Mouse (Mus musculus) retina, adult 2 months (tissue): ENCODE data around the gene Lancl3.

Source experiments
- DNase-seq: peaks from one replicate; pipeline ENCODE4 v3.0.0-alpha.2; 2012; ENCODE audit warnings: low read depth, low spot score

Lancl3 gene

GRCm38 (mm10) chrX:9199761-9200371, at the start of gene Lancl3:
TSS of gene Lancl3 (plus strand) at chrX:9199902.
- no peak for DNase-seq

- no peak for DNase-seq
Observed at GRCm38 (mm10) chrX:9179011-9179410, 20.7 kb upstream of the Lancl3 start.

GRCm38 (mm10) chrX:9181570-9181969, 18.1 kb upstream of the Lancl3 start:
- DNase-seq = no peak

GRCm38 (mm10) chrX:9200380-9200917, 747 bp downstream of the Lancl3 start:
- DNase-seq = no peak

GRCm38 (mm10) chrX:9201954-9202353, 2.3 kb downstream of the Lancl3 start:
- no peak for DNase-seq

- no peak for DNase-seq
Observed at GRCm38 (mm10) chrX:9202781-9203405, 3.2 kb downstream of the Lancl3 start.

- no peak for DNase-seq
Observed at GRCm38 (mm10) chrX:9205121-9205520, 5.4 kb downstream of the Lancl3 start.

- DNase-seq = no peak
Observed at GRCm38 (mm10) chrX:9216244-9216643, 16.5 kb downstream of the Lancl3 start.

GRCm38 (mm10) chrX:9219570-9219969, 19.9 kb downstream of the Lancl3 start:
- no peak for DNase-seq

- no peak for DNase-seq
Observed at GRCm38 (mm10) chrX:9221206-9221605, 21.5 kb downstream of the Lancl3 start.

- DNase-seq = no peak
Observed at GRCm38 (mm10) chrX:9221736-9222135, 22.0 kb downstream of the Lancl3 start.

- no peak for DNase-seq
Observed at GRCm38 (mm10) chrX:9222412-9223221, 22.9 kb downstream of the Lancl3 start.

GRCm38 (mm10) chrX:9227105-9227504, 27.4 kb downstream of the Lancl3 start:
- DNase-seq = no peak

- DNase-seq = no peak
Observed at GRCm38 (mm10) chrX:9240737-9241591, 41.3 kb downstream of the Lancl3 start.

GRCm38 (mm10) chrX:9243381-9243864, 43.7 kb downstream of the Lancl3 start:
- DNase-seq = no peak

GRCm38 (mm10) chrX:9244603-9245336, 45.1 kb downstream of the Lancl3 start:
- DNase-seq = no peak

GRCm38 (mm10) chrX:9248911-9249310, 49.2 kb downstream of the Lancl3 start:
- DNase-seq = no peak

- DNase-seq = no peak
Observed at GRCm38 (mm10) chrX:9253990-9254389, 54.3 kb downstream of the Lancl3 start.

GRCm38 (mm10) chrX:9254901-9255300, 55.2 kb downstream of the Lancl3 start:
- no peak for DNase-seq

GRCm38 (mm10) chrX:9256766-9257165, 57.1 kb downstream of the Lancl3 start, which contains the start of gene Gm14862:
TSS of gene Gm14862 (minus strand) at chrX:9256899.
- DNase-seq = no peak

- DNase-seq = no peak
Observed at GRCm38 (mm10) chrX:9257831-9258230, 58.1 kb downstream of the Lancl3 start.
